8 mouse cellular contexts compared by ENCODE assay signal in the genomic region with DNA sequence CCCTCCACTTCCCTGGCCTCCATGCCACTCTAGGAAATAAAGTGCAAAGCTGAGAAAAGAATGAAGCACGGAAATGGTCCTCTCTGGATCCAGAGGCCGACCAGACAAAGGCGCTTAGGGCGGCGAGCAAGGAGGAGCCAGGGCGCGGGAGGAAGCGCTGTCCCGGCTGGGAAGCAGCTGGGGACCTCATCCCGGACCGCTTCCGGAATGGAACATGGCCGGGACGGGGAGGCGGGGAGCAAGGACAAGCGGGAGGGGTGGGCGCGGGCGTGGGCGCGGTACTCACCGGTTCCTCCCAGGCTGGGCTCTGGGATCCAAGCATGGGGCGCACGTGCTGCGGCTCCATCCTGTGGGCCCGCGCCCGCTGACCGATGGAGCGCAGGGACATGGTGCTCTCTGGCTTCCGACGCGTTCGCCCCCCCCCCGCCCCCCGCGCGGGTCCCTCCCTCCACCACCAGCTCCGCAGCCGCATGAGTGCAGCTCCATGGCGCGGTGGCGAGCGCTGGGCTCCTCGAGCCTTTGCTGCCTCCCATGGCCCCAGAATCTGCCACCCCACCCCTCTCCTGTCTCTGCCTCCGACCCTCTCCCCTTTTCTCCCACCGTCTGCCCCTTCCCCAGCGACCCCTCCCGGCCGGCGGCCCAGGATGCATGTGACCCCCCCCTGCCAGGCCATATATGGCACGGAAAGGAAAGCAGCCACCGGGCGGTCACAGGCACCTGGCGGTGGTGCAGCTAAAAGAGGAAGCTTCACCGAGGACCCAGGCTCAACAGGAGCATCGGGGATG. TPM values are rescaled to one million over a fixed set of nuclear protein-coding genes. Genes with fewer than 3 reads are reported as not detected.
DNase-seq lines count a peak whose midpoint lies in the region; ATAC-seq and TF ChIP-seq lines count a peak whose summit lies in the region.
"Not testable (repeated sequence)": the region's sequence is repeated elsewhere in the genome, so short reads cannot be mapped to it uniquely, and the experiment has no call there.

A gene (minus strand): TSS at position 320 of the 785 bp plus-strand sequence.

- H3K36me3 ChIP-seq in heart, embryonic 12.5 days; midbrain, embryonic 10.5 days: not testable (repeated sequence)

- intact Hi-C loops in left cerebral cortex, postnatal 36 days (cut with DNase I): not testable (repeated sequence)

- TF ChIP-seq POLR2A in embryonic fibroblast, embryonic 13.5 days (IDR thresholded peaks at IDR 0.05; ENCODE audit: low read depth, low read length): not testable (repeated sequence)

- peak within 1 kb of the TSS; percentile 81 for H3K9ac ChIP-seq in heart, embryonic 12.5 days

- DNase-seq in adrenal gland, postnatal 25 days: peak; percentile 22
- peak; percentile 7 to 36 for DNase-seq in kidney, adult 8-10 months
- peak; percentile 34 to 39 for DNase-seq in left cerebral cortex, postnatal 36 days (ENCODE audit: low spot score in 2 of 2)
- DNase-seq in midbrain, embryonic 10.5 days (ENCODE audit: low spot score): peak; percentile 59
- peak; percentile 3 to 17 for DNase-seq in right cerebral cortex, postnatal 36 days (ENCODE audit: low spot score in 2 of 2)
- DNase-seq in urinary bladder, postnatal 36 days (ENCODE audit: low spot score in 2 of 2): peak; percentile 32 to 57

- under 1% methylated on average over 54 of the region's 57 CpGs for WGBS in heart, embryonic 12.5 days
- WGBS in midbrain, embryonic 10.5 days: under 1% methylated on average over 54 of the region's 57 CpGs

- not testable (repeated sequence) for H3K27ac ChIP-seq in embryonic fibroblast, embryonic 13.5 days (ENCODE audit: insufficient read depth, low read length); heart, embryonic 12.5 days (ENCODE audit: poor library complexity, severe bottlenecking)
- peak within 1 kb of the TSS; percentile 84 for H3K27ac ChIP-seq in midbrain, embryonic 10.5 days (replicated peaks)

- peak within 1 kb of the TSS; percentile 13 for H3K4me3 ChIP-seq in embryonic fibroblast, embryonic 13.5 days (ENCODE audit: insufficient read depth, low read length)
- peak within 1 kb of the TSS; percentile 64 for H3K4me3 ChIP-seq in heart, embryonic 12.5 days
- H3K4me3 ChIP-seq in midbrain, embryonic 10.5 days: peak within 1 kb of the TSS; percentile 59

- H3K4me2 ChIP-seq in heart, embryonic 12.5 days: peak within 1 kb of the TSS; percentile 76

- H3K4me1 ChIP-seq in embryonic fibroblast, embryonic 13.5 days (ENCODE audit: control insufficient read depth, insufficient read depth, low read length); heart, embryonic 12.5 days (replicated peaks); midbrain, embryonic 10.5 days: not testable (repeated sequence)

- H3K9me3 ChIP-seq in heart, embryonic 12.5 days (replicated peaks); midbrain, embryonic 10.5 days (replicated peaks): not testable (repeated sequence)

- TF ChIP-seq CTCF in embryonic fibroblast, embryonic 13.5 days (IDR thresholded peaks at IDR 0.05; ENCODE audit: borderline replicate concordance, insufficient read depth, low read length): not testable (repeated sequence)

- H3K27me3 ChIP-seq in heart, embryonic 12.5 days (replicated peaks); midbrain, embryonic 10.5 days (ENCODE audit: low read depth, poor library complexity, severe bottlenecking): not testable (repeated sequence)

- not testable (repeated sequence) for ATAC-seq in heart, embryonic 12.5 days (ENCODE audit: insufficient number of reproducible peaks, low FRiP score)

RNA-seq across cellular contexts. Expression of the gene that starts here (rescaled TPM):
- 0.24 TPM in 1 of 2 replicates, not detected in the other for total RNA-seq in adrenal gland, postnatal 25 days (2021)
- polyA plus RNA-seq in embryonic fibroblast, embryonic 13.5 days (2011; ENCODE audit: insufficient read length, low read depth, missing spikeins): 0.48 TPM in 1 of 2 replicates, not detected in the other
- 3.1 and 4.5 TPM in 2 replicates for polyA plus RNA-seq in heart, embryonic 12.5 days (2016; fragmentation: Nextera tagmentation; extraction: Ambion mirVana)
- total RNA-seq in left cerebral cortex, postnatal 36 days (2021): 1 to 10 TPM in 1 of 2 experiments, under 1 TPM in 1; 0.96 to 1.5 TPM
- 1.3 and 1.9 TPM in 2 replicates for polyA plus RNA-seq in midbrain, embryonic 10.5 days (2016; fragmentation: Nextera tagmentation; extraction: Ambion mirVana)

Comparison
In these comparisons a context has a peak if more than half of its experiments do, and no peak if none do; other contexts are left out.
1. Peak in DNase-seq in adrenal gland, postnatal 25 days; RNA of the gene not detected or under 1 TPM.
2. H3K4me3 ChIP-seq: peak in every context shown above with its lines; median percentile 64 in heart, embryonic 12.5 days; 59 in midbrain, embryonic 10.5 days; 13 in embryonic fibroblast, embryonic 13.5 days.